Mouse (Mus musculus) stomach, embryonic 15.5 days (tissue): ENCODE results near the gene Tnfaip8l2. TPM values are rescaled to one million over a fixed set of nuclear protein-coding genes. Genes with fewer than 3 reads are reported as not detected.

Source experiments
- ATAC-seq: fragments of 200-750 bp; cut with Nextera tagmentation; 2 replicates; pipeline ENCODE4 v1.8.0; 2017; ENCODE audit warnings: low read depth, moderate number of reproducible peaks, moderate TSS enrichment; ENCODE audit not compliant: insufficient read depth, low FRiP score
- H3K27ac ChIP-seq: fragments of 300-500 bp; sonication (generic); 2 replicates; pipeline ENCODE4 v1.5.1; 2015; ENCODE audit warnings: mild to moderate bottlenecking, inconsistent platforms
- H3K27me3 ChIP-seq: fragments of 300-500 bp; sonication (generic); replicated peaks from 2 replicates; pipeline ENCODE4 v1.6.1; 2015; ENCODE audit warnings: inconsistent platforms
- H3K36me3 ChIP-seq: fragments of 300-500 bp; sonication (generic); 2 replicates; pipeline ENCODE4 v1.6.1; 2015; ENCODE audit warnings: inconsistent platforms
- H3K4me1 ChIP-seq: fragments of 300-500 bp; sonication (generic); 2 replicates; pipeline ENCODE4 v1.6.1; 2015; ENCODE audit warnings: inconsistent platforms
- H3K4me2 ChIP-seq: fragments of 300-500 bp; sonication (generic); 2 replicates; pipeline ENCODE4 v1.6.1; 2015; ENCODE audit warnings: mild to moderate bottlenecking, inconsistent platforms
- H3K4me3 ChIP-seq: fragments of 300-500 bp; sonication (generic); replicated peaks from 2 replicates; pipeline ENCODE4 v1.5.1; 2015; ENCODE audit warnings: inconsistent platforms
- H3K9ac ChIP-seq: fragments of 300-500 bp; sonication (generic); 2 replicates; pipeline ENCODE4 v1.6.1; 2015; ENCODE audit warnings: inconsistent platforms
- H3K9me3 ChIP-seq: fragments of 300-500 bp; sonication (generic); 2 replicates; pipeline ENCODE4 v1.6.1; 2016; ENCODE audit warnings: inconsistent platforms
- WGBS: fragments of 180-500 bp; shearing (Covaris S2); methylation state at CpG from one replicate; pipeline ENCODE4 v1.1.7; 2015; 5-methylcytosine and 5-hydroxymethylcytosine counted together
- polyA plus RNA-seq: library from polyadenylated mRNA; unstranded; fragments of >200 nt; fragmentation: Nextera tagmentation; extraction: Ambion mirVana; gene quantifications from 2 replicates; pipeline ENCODE4 v1.2.1, GENCODE M21; 2015

Gene Tnfaip8l2
- 5.1 and 6.7 TPM in 2 replicates for polyA plus RNA-seq

DNA sequence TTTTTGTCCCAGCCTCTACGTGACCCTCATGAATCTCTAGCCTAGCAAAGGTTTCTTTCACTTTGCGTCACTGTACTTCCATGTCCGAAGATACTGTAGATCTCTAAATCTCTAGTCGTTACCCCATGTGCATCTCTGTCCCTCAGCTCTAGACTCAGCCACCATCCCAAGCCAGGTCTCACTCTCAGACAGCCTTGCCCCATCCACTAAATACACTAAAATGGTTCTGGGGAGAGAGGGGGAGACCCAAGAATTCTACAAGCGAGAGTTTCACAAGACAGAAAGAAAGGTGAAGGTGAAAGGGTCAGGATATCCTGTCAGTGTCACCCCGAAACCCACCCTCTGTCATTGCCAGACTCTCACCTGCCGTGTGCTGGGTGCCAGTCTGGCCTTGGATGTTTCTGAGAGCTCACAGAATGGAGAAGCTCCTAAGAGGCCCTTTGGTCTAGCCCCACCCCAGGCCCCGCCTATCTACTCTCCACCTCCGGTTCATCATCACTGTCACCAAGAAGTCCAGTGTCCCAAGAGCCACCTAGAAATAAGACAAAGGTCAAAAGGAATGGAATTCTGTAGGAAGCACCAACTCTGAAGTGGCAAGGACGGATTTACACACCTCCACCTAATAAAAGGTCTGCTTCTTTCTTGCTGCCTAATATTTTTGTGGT, at the start of gene Tnfaip8l2:
Tnfaip8l2 (minus strand) TSS at position 409 of the 665 bp plus-strand sequence.
- peak within 1 kb of the TSS; percentile 21; the same call in 1 of the 2 replicates for H3K27ac ChIP-seq
- peaks cover 9% of the 10 kb centered on the region for H3K36me3 ChIP-seq
- no peaks in the 10 kb centered on the region for H3K9me3 ChIP-seq
- H3K27me3 ChIP-seq = no peaks in the 10 kb centered on the region
- H3K4me1 ChIP-seq = no peaks in the 10 kb centered on the region
- H3K4me2 ChIP-seq = no peak within 1 kb of the TSS
- no peak within 1 kb of the TSS for H3K9ac ChIP-seq
- 0 out of 2 replicates have a peak, but pooled peaks have one; percentile 32 for ATAC-seq
- H3K4me3 ChIP-seq = peak within 1 kb of the TSS; percentile 15; the same call in 1 of the 2 replicates
- WGBS = 83% methylated on average over 10 of the region's 10 CpGs

DNA sequence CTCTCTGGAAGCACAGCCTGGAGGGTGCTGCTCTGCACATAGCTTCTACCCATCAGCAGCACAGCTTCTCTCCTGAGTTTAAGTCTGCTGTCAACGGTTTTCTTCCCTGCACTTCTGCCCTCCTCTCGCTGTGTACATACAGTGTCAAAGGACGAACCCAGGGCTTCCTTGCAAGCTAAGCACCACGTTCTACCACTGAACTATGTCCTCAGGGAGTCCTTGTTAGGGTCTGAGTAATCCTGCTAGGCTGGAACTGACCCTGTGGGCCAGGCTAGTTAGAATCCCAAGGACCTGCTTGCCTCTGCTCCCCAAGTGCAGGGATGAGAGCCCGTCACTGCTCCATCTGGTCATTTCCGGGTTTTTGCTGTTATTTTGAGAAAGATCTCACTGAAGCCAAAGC, 44.7 kb upstream of the Tnfaip8l2 start:
- Histone ChIP-seq H3K36me3 (peaks cover 52% of the 10 kb centered on the region), H3K4me2 (no peak overlapping the region), H3K4me3 (no peak overlapping the region), H3K27ac (no peak overlapping the region), H3K27me3 (no peaks in the 10 kb centered on the region), H3K9me3 (no peaks in the 10 kb centered on the region), H3K4me1 (no peaks in the 10 kb centered on the region), H3K9ac (no peak overlapping the region)
- WGBS = 87% methylated on average over 6 of the region's 6 CpGs
- no peak for ATAC-seq

DNA sequence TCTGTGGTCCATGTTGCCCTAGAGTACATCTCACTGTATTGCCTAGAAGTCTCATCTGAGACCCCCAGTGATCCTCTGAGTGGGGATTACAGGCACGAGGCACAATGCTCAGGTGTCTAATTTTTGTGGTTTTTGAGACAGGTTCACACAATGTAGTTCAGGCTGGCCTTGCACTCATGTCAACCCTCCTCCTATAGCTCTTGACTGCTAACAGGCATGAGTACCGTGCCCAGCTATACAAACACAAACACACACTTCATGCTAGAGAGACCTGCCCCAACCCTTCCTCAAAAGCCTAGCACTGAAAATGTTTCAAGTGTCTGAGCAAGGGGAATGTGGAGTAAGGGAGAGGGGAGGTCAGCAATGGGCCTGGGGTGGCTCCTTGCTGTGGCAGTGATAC, 43.9 kb upstream of the Tnfaip8l2 start:
- Histone ChIP-seq H3K27ac (no peak overlapping the region), H3K4me2 (no peak overlapping the region), H3K27me3 (no peaks in the 10 kb centered on the region), H3K4me1 (no peaks in the 10 kb centered on the region), H3K9ac (no peak overlapping the region), H3K4me3 (no peak overlapping the region), H3K9me3 (no peaks in the 10 kb centered on the region), H3K36me3 (peaks cover 52% of the 10 kb centered on the region)
- ATAC-seq = no peak
- 89% methylated on average over 2 of the region's 2 CpGs for WGBS

- no peak overlapping the region for H3K27ac ChIP-seq
- ATAC-seq = no peak
- WGBS = 88% methylated on average over 9 of the region's 9 CpGs
- no peaks in the 10 kb centered on the region for H3K9me3 ChIP-seq
- peaks cover 47% of the 10 kb centered on the region for H3K36me3 ChIP-seq
- H3K27me3 ChIP-seq = no peaks in the 10 kb centered on the region
- H3K9ac ChIP-seq = no peak overlapping the region
- H3K4me3 ChIP-seq = no peak overlapping the region
- H3K4me2 ChIP-seq = no peak overlapping the region
- no peaks in the 10 kb centered on the region for H3K4me1 ChIP-seq
Observed at GRCm38 (mm10) chr3:95184796-95185577, 42.8 kb upstream of the Tnfaip8l2 start.

DNA sequence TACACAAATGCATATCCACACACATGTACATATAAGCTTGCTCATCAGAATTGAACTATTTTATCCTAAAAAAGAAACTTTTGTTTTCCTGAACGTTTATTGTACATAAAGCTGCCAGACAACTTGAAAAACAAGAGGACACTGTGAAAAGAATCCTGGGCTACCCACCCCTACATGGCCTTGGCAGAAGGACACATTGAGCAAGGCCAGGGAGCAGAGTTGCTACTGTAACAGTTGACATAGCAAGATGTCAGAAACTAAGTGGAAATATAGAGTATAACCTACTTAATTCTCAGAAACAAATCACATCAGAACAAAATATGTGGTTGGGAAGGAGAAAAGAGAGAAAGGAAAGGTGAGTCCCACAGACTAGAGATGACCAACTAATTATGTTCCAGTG, 39.7 kb upstream of the Tnfaip8l2 start:
- no peak overlapping the region for H3K4me3 ChIP-seq
- no peak overlapping the region for H3K9ac ChIP-seq
- H3K27me3 ChIP-seq = no peaks in the 10 kb centered on the region
- H3K4me2 ChIP-seq = no peak overlapping the region
- no peak for ATAC-seq
- no peaks in the 10 kb centered on the region for H3K4me1 ChIP-seq
- no peaks in the 10 kb centered on the region for H3K9me3 ChIP-seq
- 51% methylated on average over 1 of the region's 1 CpGs for WGBS
- H3K27ac ChIP-seq = no peak overlapping the region
- H3K36me3 ChIP-seq = peaks cover 19% of the 10 kb centered on the region

DNA sequence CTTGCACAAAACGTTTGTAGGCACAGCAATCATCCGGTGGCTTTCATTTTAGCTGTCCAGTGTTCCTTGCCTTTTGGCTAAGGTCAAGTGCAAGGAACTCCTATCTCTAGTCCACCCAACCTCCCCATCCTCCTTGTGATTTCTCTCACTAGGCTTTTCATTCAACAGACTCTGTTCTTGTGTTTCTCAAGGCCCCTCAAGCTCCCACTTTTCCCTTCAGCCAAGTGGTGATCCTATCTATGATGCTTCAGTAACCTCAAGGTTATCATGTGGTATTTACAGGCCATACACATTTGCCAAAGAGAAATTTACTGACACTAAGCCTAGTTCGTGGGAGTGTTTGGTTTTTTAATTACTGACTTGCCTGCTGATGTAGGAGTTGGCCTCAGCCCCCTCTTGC, 37.7 kb upstream of the Tnfaip8l2 start:
- Histone ChIP-seq H3K36me3 (peaks cover 7% of the 10 kb centered on the region), H3K4me3 (no peak overlapping the region), H3K4me2 (no peak overlapping the region), H3K9me3 (no peaks in the 10 kb centered on the region), H3K27me3 (no peaks in the 10 kb centered on the region), H3K27ac (no peak overlapping the region), H3K4me1 (no peaks in the 10 kb centered on the region), H3K9ac (no peak overlapping the region)
- no peak for ATAC-seq
- 53% methylated on average over 3 of the region's 3 CpGs for WGBS

GRCm38 (mm10) chr3:95178948-95179347, 36.8 kb upstream of the Tnfaip8l2 start:
- Histone ChIP-seq H3K9ac (no peak overlapping the region), H3K27me3 (no peaks in the 10 kb centered on the region; the same call in 1 of the 2 replicates), H3K4me2 (no peak overlapping the region), H3K36me3 (peaks cover 1% of the 10 kb centered on the region), H3K27ac (no peak overlapping the region), H3K4me1 (peaks cover 3% of the 10 kb centered on the region; the same call in 1 of the 2 replicates), H3K4me3 (no peak overlapping the region), H3K9me3 (no peaks in the 10 kb centered on the region)
- ATAC-seq = no peak
- WGBS = 84% methylated on average over 5 of the region's 5 CpGs

GRCm38 (mm10) chr3:95177583-95177982, 35.4 kb upstream of the Tnfaip8l2 start:
- ATAC-seq = no peak
- H3K9ac ChIP-seq = no peak overlapping the region
- H3K9me3 ChIP-seq = no peaks in the 10 kb centered on the region
- 57% methylated on average over 6 of the region's 6 CpGs for WGBS
- no peak overlapping the region for H3K4me2 ChIP-seq
- H3K27me3 ChIP-seq = peaks cover 7% of the 10 kb centered on the region
- peaks cover 12% of the 10 kb centered on the region for H3K4me1 ChIP-seq
- H3K4me3 ChIP-seq = no peak overlapping the region
- peaks cover 3% of the 10 kb centered on the region; the same call in 1 of the 2 replicates for H3K36me3 ChIP-seq
- H3K27ac ChIP-seq = peak overlapping the region; percentile 10; the same call in 1 of the 2 replicates

DNA sequence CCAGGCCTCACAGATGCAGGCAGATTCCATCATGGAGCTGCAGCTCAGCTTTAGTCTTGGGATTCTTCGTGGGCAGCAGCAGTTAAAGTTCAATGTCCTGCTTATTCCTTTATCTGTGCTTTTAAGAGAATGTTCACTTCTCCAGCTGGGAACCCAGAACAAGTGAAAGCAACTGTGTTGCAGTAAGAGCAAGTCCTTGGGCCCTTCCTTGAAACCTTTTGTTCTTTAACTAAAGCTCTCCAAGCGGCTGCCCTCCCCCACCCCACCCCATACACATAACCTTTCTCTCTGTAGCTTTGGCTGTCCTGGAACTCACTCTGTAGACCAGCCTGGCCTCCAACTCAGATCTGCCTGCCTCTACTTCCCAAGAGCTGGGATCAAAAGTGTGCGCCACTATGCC, 34.3 kb upstream of the Tnfaip8l2 start:
- Histone ChIP-seq H3K4me3 (no peak overlapping the region), H3K4me2 (no peak overlapping the region), H3K9me3 (no peaks in the 10 kb centered on the region), H3K27me3 (peaks cover 18% of the 10 kb centered on the region), H3K27ac (peak overlapping the region; percentile 65), H3K9ac (no peak overlapping the region), H3K36me3 (peaks cover 10% of the 10 kb centered on the region; the same call in 1 of the 2 replicates), H3K4me1 (peaks cover 12% of the 10 kb centered on the region)
- no peak for ATAC-seq
- 70% methylated on average over 3 of the region's 3 CpGs for WGBS

GRCm38 (mm10) chr3:95174011-95174592, 31.9 kb upstream of the Tnfaip8l2 start:
- peaks cover 29% of the 10 kb centered on the region for H3K27me3 ChIP-seq
- H3K27ac ChIP-seq = no peak overlapping the region
- peak overlapping the region; percentile 29 for H3K4me3 ChIP-seq
- no peaks in the 10 kb centered on the region for H3K9me3 ChIP-seq
- peak overlapping the region; percentile 59 for H3K4me2 ChIP-seq
- WGBS = 13% methylated on average over 16 of the region's 16 CpGs
- peaks cover 12% of the 10 kb centered on the region for H3K4me1 ChIP-seq
- ATAC-seq = peak; percentile 40; the same call in 1 of the 2 replicates
- no peak overlapping the region for H3K9ac ChIP-seq
- H3K36me3 ChIP-seq = peaks cover 23% of the 10 kb centered on the region

DNA sequence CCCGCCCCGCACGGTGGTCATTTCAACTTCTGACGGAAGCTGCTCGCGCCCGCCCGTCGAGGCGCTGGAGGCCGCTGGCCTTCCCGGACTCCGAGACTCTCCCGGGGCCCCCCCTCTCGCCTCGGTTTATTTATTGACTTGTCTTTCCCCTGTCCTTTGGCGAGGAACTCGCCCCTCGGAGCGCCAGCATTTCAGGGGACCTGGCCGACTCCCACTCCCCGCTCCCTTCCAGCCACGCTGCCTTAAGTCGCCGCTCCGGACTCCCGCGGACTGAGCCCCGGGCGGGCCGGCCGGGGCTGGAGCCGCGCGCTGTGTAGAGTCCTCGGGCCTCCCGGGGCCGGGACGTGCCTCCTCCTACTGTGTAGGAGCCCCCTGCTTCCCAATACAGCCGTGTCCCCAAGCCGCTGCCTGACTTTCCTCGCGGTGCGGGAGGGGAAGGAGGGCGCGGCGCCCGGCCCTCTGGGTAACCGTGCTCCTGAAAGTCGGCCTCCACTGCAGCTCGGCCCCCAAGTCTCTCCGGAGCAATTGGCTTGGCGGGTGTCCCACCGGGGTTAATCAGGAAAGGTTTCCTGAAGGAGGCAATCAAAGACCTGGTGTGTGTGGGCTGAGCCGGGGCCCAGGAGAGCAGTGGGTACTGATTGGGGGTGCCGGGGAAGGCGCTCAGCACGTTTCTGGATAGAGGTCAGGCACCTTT, 31.2 kb upstream of the Tnfaip8l2 start:
- H3K27me3 ChIP-seq = peaks cover 29% of the 10 kb centered on the region
- peaks cover 12% of the 10 kb centered on the region for H3K4me1 ChIP-seq
- WGBS = 19% methylated on average over 58 of the region's 58 CpGs
- peaks cover 26% of the 10 kb centered on the region for H3K36me3 ChIP-seq
- peak overlapping the region; percentile 29 for H3K4me3 ChIP-seq
- no peak overlapping the region for H3K9ac ChIP-seq
- no peak; the same call in 1 of the 2 replicates for ATAC-seq
- peak overlapping the region; percentile 59 for H3K4me2 ChIP-seq
- H3K9me3 ChIP-seq = no peaks in the 10 kb centered on the region
- no peak overlapping the region for H3K27ac ChIP-seq
